In genomic region chr1:173610291-173610690, GRCm38 (mm10) we compare ENCODE assay signal across 20 mouse cellular contexts. TPM values are rescaled to one million over a fixed set of nuclear protein-coding genes. Genes with fewer than 3 reads are reported as not detected.
"Had no signal": no experiment of that assay in that cellular context is flagged by ENCODE, and none has a peak within 500 bp of the region (broad histone marks: within the 10 kb centered on the region; RNA-seq: fewer than 3 reads in every experiment).

No protein-coding gene starts in this region.

RNA-seq across cellular contexts. Expression of gene Ifi213, which starts 11.2 kb away (rescaled TPM):
- total RNA-seq: gastrocnemius, adult 18-20 months; gastrocnemius, adult 2 months; gastrocnemius, adult 8-10 months; gastrocnemius, postnatal 10 days; gastrocnemius, postnatal 14 days; gastrocnemius, postnatal 36 days; gastrocnemius, postnatal 4 days; granulocyte monocyte progenitor cell, adult 5-6 weeks had no signal
- polyA plus RNA-seq: embryonic facial prominence, embryonic 10.5 days; embryonic facial prominence, embryonic 11.5 days; embryonic facial prominence, embryonic 12.5 days; embryonic facial prominence, embryonic 13.5 days; erythroblast, embryonic 14.5 days; forebrain, embryonic 10.5 days; forebrain, embryonic 11.5 days; forebrain, embryonic 12.5 days; forebrain, embryonic 13.5 days; forebrain, embryonic 15.5 days; forebrain, embryonic 16.5 days; heart, embryonic 10.5 days had no signal

RNA-seq across cellular contexts. Expression of gene Ifi209, which starts 20.4 kb away (rescaled TPM):
- total RNA-seq: gastrocnemius, adult 18-20 months had no signal
- polyA plus RNA-seq: embryonic facial prominence, embryonic 11.5 days; erythroblast, embryonic 14.5 days; forebrain, embryonic 10.5 days; forebrain, embryonic 12.5 days; forebrain, embryonic 13.5 days had no signal
